Mouse (Mus musculus): ENCODE data around the gene Tulp2. TPM values are rescaled to one million over a fixed set of nuclear protein-coding genes. Genes with fewer than 3 reads are reported as not detected.

Tulp2 gene
- polyA plus RNA-seq, 1 experiment from 2014 or later = 0.28 TPM

DNA sequence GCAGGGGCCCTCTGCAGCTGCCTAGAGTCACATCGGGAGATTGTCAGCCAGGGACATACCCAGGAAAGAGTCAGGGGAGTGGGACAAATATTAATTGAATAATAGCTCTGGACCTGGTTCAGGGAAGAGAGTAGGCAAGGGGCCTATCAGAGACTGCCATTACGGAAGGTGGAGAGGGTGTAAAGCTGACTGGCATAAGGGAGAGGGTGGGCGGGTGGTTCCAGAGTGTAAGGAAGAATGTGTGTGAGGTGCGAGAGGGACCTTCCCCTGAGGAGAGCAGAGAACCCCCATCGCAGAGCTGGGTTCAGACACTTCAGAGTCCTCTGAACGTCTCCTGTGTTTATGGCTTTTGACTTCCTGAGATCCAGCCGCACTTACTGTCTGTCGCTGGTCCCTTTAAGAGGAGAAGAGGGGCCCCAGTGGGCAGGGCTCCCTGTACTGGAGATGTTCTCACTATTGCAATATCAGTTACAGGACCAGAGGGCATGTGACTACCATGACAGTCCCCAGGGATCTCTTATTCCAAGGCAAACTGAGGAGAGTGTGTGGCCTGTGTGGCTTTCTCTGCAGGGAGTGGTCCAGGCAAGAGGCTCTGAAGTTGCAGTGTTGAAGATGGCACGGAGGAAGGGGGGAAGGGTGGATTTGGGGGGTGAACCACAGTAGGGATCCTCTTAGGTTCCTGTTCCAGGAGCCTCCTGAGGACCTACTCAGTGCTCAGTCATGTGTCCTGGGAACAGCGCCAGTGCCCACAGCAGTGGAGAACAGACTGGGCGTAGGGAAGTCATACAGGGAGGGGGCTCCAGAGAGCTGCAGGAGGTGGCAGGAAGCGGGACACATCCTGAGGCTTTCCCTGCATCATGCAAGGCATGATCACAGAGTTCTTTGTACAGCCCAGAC is 80.2 kb downstream of the Tulp2 start:
- H3K36me3 ChIP-seq = no peaks in the 10 kb centered on the region
- H3K4me3 ChIP-seq = no peak overlapping the region
- peak overlapping the region; percentile 29 for H3K4me2 ChIP-seq
- H3K4me1 ChIP-seq (replicated peaks) = peaks cover 13% of the 10 kb centered on the region
- no peaks in the 10 kb centered on the region for H3K27me3 ChIP-seq
- WGBS = 47% methylated on average over 12 of the region's 12 CpGs
- H3K9ac ChIP-seq = no peak overlapping the region
- H3K9me3 ChIP-seq (replicated peaks) = no peaks in the 10 kb centered on the region
- H3K27ac ChIP-seq = no peak overlapping the region
- no peak; the same call in 1 of the 2 replicates for ATAC-seq (replicated peaks; ENCODE audit: insufficient number of reproducible peaks, insufficient read depth, low FRiP score, low read depth)

DNA sequence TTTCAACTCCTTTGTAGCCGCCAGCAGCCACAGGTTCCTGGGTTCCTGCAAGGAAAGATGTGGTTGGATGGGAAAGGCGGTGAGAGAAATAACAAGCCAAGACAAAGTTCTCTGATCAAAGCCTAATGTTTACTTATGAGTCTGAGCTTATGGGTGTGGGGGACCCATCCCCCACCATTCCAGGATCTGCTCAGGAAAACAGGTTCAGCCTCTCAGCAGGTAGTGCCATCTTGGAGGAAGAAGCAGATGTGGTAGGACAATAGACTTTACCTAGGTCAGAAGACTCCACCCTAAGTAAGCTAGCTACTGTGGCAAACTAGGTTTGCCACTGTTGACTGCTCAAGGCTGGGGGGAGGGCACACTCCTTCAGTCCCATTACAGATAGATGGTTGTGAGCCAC is 83.1 kb downstream of the Tulp2 start:
- peaks cover 28% of the 10 kb centered on the region for H3K4me1 ChIP-seq (replicated peaks)
- H3K36me3 ChIP-seq = no peaks in the 10 kb centered on the region
- no peak for ATAC-seq (replicated peaks; ENCODE audit: insufficient number of reproducible peaks, insufficient read depth, low FRiP score, low read depth)
- no peaks in the 10 kb centered on the region for H3K27me3 ChIP-seq
- H3K4me2 ChIP-seq = no peak overlapping the region
- H3K9me3 ChIP-seq (replicated peaks) = no peaks in the 10 kb centered on the region
- H3K4me3 ChIP-seq = no peak overlapping the region
- WGBS = 75% methylated on average over 2 of the region's 2 CpGs
- H3K9ac ChIP-seq = no peak overlapping the region
- no peak overlapping the region for H3K27ac ChIP-seq

DNA sequence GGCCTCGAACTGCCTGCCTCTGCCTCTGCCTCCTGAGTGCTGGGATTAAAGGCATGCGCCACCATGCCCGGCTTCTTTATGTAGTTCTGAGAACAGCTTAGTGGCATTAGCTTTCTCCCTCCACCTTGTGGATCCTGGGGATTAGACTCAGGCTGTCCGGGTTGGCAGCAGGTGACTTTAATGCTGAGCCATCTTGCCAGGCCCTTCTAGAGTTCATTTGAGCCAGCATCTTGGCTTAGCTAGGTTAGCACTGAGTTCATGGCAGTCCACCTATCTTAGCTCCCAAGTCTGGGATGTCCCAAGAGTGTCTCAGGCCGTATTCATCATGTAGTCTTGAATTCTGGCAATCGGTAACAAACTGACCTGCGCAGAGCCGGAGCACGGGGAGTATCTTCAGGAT is 83.8 kb downstream of the Tulp2 start:
- H3K9me3 ChIP-seq (replicated peaks) = no peaks in the 10 kb centered on the region
- no peaks in the 10 kb centered on the region for H3K36me3 ChIP-seq
- no peak for ATAC-seq (replicated peaks; ENCODE audit: insufficient number of reproducible peaks, insufficient read depth, low FRiP score, low read depth)
- WGBS = 86% methylated on average over 9 of the region's 9 CpGs
- H3K4me1 ChIP-seq (replicated peaks) = peaks cover 30% of the 10 kb centered on the region
- no peak overlapping the region for H3K27ac ChIP-seq
- no peaks in the 10 kb centered on the region for H3K27me3 ChIP-seq
- no peak overlapping the region for H3K9ac ChIP-seq
- no peak overlapping the region for H3K4me2 ChIP-seq
- H3K4me3 ChIP-seq = no peak overlapping the region

DNA sequence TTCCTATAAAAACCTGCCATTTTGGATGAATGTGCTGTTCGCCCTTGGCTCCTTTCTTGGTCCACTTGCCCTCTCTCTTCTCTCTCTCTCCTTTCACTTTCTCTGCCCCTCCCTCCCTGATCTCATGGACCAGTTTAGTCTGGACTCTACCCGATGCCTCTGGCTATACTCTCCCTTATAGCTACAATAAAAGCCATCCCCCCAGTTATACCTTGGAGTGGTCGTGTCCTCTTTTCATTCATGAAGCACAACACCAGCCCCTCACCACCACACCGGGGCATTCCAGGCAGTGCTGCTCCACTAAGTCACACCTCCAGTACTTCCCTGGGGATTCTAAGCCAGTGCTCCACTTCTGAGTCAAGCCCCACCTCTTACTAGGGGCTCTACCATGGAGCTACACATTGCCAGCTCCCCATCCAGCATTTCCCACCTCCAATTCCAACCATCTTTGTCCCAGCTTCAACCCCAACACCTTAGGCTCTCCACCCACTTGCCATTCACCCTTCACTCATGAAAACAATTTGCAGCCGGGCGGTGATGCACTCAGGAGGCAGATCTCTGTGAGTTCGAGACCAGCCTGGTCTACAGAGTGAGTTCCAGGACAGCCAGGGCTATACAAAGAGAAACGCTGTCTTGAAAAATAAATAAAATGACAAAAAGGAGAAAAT is 85.6 kb downstream of the Tulp2 start:
- no peaks in the 10 kb centered on the region for H3K36me3 ChIP-seq
- H3K9me3 ChIP-seq (replicated peaks) = no peaks in the 10 kb centered on the region
- peak overlapping the region; percentile 88 for H3K27ac ChIP-seq
- no peaks in the 10 kb centered on the region for H3K27me3 ChIP-seq
- peak overlapping the region; percentile 75 for H3K4me2 ChIP-seq
- peak overlapping the region; percentile 51; the same call in 1 of the 2 replicates for H3K9ac ChIP-seq
- 65% methylated on average over 8 of the region's 8 CpGs for whole genome bisulfite sequencing
- ATAC-seq (replicated peaks; ENCODE audit: insufficient number of reproducible peaks, insufficient read depth, low FRiP score, low read depth) = no peak
- H3K4me3 ChIP-seq = 0 out of 2 replicates have a peak overlapping the region, but pooled peaks have one; percentile 52
- peaks cover 31% of the 10 kb centered on the region for H3K4me1 ChIP-seq (replicated peaks)

DNA sequence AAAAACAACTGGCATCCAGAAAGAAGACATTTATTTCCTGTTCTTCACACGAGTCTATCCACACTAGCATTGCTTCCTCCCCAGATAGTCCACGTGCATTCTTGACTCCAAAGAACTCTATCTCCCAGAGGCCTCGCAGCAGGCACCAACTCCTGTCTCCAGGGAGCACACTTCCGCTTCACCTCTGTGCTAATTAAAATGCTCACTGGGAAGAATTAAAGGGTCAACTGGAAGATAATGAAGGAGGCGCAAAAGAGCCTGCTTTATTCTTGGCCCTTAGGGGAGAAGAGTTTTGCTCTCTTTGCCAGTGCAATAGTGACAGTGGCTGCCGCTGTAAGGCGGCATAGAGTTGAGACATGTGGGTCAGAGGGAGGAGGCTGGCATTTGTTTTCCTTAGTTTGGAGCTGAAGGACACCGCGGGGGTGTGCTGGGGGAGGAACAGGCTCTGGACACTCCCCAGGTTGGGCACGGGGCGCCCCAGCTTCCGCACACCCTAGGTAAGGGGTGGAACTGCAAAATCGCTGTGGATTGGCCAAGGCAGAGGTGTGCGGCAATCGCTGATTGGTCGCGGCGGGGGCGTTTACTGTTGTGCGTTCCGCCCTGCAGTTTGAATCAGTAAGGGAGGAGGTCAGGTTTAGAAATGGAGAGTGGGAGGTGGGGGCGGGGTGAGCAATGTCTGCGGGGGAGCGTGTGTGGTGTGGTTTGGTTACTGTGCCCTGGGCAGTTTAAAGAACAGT is 86.3 kb downstream of the Tulp2 start:
- H3K4me3 ChIP-seq = peak overlapping the region; percentile 52
- H3K36me3 ChIP-seq = no peaks in the 10 kb centered on the region
- under 1% methylated on average over 24 of the region's 24 CpGs for WGBS
- ATAC-seq (replicated peaks; ENCODE audit: insufficient number of reproducible peaks, insufficient read depth, low FRiP score, low read depth) = peak; percentile 95
- H3K27me3 ChIP-seq = no peaks in the 10 kb centered on the region
- H3K27ac ChIP-seq = peak overlapping the region; percentile 88
- no peaks in the 10 kb centered on the region for H3K9me3 ChIP-seq (replicated peaks)
- peak overlapping the region; percentile 75 for H3K4me2 ChIP-seq
- H3K9ac ChIP-seq = peak overlapping the region; percentile 51
- peaks cover 30% of the 10 kb centered on the region for H3K4me1 ChIP-seq (replicated peaks)

DNA sequence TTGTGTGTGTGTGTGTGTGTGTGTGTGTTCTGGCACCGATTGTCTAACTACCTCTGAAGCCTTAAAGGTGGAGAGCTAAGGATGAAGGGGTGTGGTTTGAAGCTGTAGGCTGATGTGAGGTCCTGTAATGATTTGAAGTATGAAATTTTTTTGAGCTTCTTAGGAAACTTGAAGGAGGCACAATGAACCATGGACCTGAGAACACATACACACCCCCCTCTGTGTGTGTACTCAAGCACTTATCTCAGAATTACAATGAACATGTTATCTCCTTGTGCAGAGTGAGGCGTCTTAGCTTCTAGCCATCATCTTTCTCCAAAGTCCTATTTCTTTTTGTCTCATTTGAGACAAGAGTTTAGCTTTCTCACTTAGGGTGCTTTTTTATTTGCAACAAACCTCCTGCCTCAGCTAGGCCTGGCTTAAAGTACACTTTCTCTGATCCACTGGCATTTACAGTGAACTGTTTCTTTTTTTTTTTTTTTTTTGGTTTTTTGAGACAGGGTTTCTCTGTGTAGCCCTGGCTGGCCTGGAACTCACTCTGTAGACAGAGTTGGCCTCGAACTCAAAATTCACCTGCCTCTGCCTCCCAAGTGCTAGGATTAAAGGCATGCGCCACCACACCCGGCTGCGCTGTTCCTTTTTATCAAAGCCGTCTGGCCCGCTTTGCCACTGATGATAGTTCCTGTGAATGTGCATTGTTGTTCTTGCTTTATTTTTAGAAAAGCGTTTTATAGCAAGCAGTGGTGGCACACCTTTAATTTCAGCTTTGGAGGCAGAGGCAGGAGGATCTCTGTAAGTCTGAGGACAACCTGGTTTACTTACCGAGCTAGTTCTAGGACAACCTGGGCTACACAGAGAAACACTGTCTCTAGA is 87.2 kb downstream of the Tulp2 start:
- H3K27me3 ChIP-seq = no peaks in the 10 kb centered on the region
- peaks cover 30% of the 10 kb centered on the region for H3K4me1 ChIP-seq (replicated peaks)
- H3K4me3 ChIP-seq = peak overlapping the region; percentile 52
- no peaks in the 10 kb centered on the region for H3K36me3 ChIP-seq
- WGBS = 72% methylated on average over 10 of the region's 10 CpGs
- peak overlapping the region; percentile 75 for H3K4me2 ChIP-seq
- peak overlapping the region; percentile 88 for H3K27ac ChIP-seq
- no peak overlapping the region; the same call in 1 of the 2 replicates for H3K9ac ChIP-seq
- no peak for ATAC-seq (replicated peaks; ENCODE audit: insufficient number of reproducible peaks, insufficient read depth, low FRiP score, low read depth)
- H3K9me3 ChIP-seq (replicated peaks) = no peaks in the 10 kb centered on the region

DNA sequence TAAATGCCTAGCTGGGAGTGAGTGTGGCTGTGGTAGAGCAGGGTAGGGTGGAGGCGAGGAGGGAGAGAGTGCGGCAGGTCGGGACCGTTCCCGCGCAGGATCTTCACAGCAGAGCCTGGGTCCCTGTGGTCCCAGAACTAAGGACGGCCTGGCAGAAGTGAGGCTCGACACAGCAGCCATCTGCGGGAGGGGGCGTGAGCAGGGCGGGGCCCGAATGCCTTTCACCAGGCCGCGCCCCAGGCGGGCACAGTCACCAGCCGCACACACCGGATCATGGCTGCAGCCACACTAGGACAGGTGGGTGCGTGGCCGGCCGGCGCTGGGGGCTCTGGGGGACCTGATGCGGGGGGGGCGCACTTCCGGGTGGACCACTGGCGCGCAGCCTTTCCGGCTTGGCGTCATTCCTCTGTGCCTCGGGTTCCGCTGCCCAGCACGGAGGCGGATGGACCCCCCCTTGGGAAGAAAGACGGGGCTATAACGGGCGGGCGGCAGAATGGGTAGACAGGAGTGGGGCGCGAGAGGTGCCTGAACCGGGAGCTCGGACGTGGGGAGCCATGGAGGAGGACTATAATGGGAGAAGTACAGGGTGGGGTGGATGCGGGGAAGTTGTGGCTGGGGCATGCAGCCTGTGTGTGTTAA is 88.5 kb downstream of the Tulp2 start, which contains the start of gene Bcat2:
Gene Bcat2 (plus strand): TSS at position 51 of the 639 bp plus-strand sequence.
- Histone ChIP-seq H3K27me3 (no peaks in the 10 kb centered on the region), H3K4me1 (replicated peaks) (peaks cover 38% of the 10 kb centered on the region), H3K4me2 (peak within 1 kb of the TSS; percentile 73), H3K9ac (peak within 1 kb of the TSS; percentile 80), H3K9me3 (replicated peaks) (no peaks in the 10 kb centered on the region), H3K36me3 (no peaks in the 10 kb centered on the region), H3K27ac (peak within 1 kb of the TSS; percentile 89), H3K4me3 (peak within 1 kb of the TSS; percentile 65)
- ATAC-seq (replicated peaks; ENCODE audit: insufficient number of reproducible peaks, insufficient read depth, low FRiP score, low read depth) = peak; percentile 64
- 1% methylated on average over 41 of the region's 42 CpGs for WGBS

DNA sequence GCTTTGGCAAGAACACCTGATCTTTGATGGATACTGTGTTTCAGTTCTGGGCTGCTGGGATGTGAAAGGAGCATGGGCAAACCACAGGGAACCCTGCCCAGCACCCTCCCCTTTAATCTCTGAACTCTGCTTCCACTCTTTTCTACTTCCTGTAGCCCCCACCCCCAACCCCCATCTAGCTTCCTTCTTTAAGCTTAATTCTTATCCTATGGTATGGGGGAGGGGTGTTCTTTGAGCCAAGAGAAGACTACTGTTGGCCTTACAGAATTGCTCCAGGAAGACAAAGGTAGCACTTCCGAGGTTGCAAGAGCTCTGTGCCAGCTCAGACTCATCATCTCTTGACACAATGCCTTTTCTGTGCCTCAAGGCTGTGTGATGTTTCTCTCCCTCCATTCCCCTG is 90.3 kb downstream of the Tulp2 start:
- H3K4me3 ChIP-seq = no peak overlapping the region
- H3K27ac ChIP-seq = no peak overlapping the region
- H3K9me3 ChIP-seq (replicated peaks) = no peaks in the 10 kb centered on the region
- H3K27me3 ChIP-seq = no peaks in the 10 kb centered on the region
- H3K4me2 ChIP-seq = no peak overlapping the region
- WGBS = 67% methylated on average over 1 of the region's 1 CpGs
- peaks cover 13% of the 10 kb centered on the region; the same call in 1 of the 2 replicates for H3K36me3 ChIP-seq
- H3K4me1 ChIP-seq (replicated peaks) = peaks cover 38% of the 10 kb centered on the region
- no peak overlapping the region for H3K9ac ChIP-seq
- ATAC-seq (replicated peaks; ENCODE audit: insufficient number of reproducible peaks, insufficient read depth, low FRiP score, low read depth) = no peak
